Mouse (Mus musculus): Measurements from ENCODE around the gene Samd4b. TPM values are rescaled to one million over a fixed set of nuclear protein-coding genes. Genes with fewer than 3 reads are reported as not detected.

The Samd4b gene
- polyA plus RNA-seq, 1 experiment from 2014 or later, result 26.8 TPM

DNA sequence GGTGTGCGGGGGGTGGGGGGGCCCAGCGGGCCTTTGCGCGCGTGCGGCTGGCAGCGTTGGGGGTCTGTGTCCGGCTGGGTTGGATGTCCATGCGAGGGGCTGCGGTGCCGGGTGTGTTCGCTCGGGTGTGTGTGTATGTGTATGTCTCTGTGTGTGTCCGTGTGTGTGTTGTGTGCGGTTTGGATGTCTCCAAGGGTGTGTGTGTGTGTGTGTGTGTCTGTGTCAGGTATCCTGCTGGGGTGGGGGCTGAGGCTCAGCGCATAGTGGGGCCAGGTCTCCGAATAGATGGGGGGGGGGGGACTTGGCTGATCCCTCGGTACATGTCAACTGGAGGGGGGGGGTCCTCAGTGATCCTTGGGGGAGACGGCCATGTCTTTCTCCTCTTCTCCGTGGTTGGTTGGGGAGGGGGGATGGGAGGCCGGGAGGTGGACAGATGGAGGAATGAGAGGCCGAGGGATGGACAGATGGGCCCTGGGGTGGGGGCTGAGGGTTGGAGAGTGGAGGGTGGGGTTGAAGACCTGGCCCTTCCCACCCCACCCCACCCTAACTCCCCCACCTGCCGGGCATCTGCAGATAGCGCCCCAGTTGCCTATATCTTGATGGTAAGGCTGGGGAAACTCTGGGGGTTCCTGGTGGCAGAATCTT lies 145.5 kb downstream of the Samd4b start:
- Histone ChIP-seq H3K4me3 (replicated peaks; ENCODE audit: low read length) (peak overlapping the region; percentile 90), H3K9ac (peak overlapping the region; percentile 93), H3K27me3 (ENCODE audit: control insufficient read depth, insufficient read depth, low read length) (no peaks in the 10 kb centered on the region), H3K27ac (peak overlapping the region; percentile 81), H3K4me2 (replicated peaks) (peak overlapping the region; percentile 62), H3K4me1 (replicated peaks; ENCODE audit: control insufficient read depth, insufficient read depth, low read length) (peaks cover 15% of the 10 kb centered on the region), H3K9me3 (ENCODE audit: control insufficient read depth, low read length) (no peaks in the 10 kb centered on the region), H3K36me3 (replicated peaks; ENCODE audit: control insufficient read depth, insufficient read depth) (peaks cover 25% of the 10 kb centered on the region)
- WGBS, result under 1% methylated on average over 21 of the region's 24 CpGs
- peak; percentile 68 for ATAC-seq (ENCODE audit: low FRiP score)
- no peak for DNase-seq (ENCODE audit: low spot score)

DNA sequence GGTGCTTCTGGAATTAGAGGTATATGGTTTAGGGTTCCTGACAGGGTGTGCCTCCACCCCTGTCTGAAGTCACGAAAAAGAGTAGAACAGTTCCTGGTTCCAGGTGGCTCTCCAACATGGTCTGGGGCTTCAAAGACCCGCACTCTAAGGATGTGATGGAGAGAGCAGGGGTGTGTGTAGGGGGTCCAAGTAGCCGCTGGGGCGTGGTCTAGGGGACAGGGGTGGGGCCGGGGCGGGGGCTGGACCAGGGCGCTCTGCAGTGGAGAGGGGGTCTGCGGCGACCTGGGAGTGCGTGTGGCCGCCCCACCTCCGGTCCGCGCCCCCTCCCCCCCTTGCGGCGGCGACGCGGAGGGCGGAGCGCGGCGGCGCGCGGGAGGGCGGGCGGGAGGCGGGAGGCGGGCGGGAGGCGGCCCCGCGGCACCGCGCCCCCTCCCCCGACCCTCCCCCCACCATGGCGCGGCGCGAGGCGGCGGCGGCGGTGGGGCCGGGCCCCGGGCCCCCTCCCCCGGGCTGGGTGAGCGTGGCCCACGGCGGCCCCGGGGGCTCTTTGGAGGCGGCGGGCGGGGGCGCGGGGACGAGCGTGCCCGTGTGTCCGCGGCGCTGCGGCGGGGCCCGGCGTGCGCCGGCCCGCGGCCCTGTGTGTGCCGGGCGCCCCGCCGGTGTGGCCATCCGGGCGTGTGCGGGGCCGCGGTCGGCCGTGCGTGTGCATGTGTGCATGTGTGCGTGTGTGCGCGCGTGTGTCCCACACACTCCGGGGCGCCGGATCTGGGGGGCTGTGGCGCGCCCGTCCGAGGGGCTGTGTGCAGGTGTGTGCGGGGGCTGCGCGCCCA lies 146.2 kb downstream of the Samd4b start, which contains the start of gene Lrfn1:
Gene Lrfn1, plus strand, starts transcription at position 450 of the 830 bp plus-strand sequence.
- H3K4me1 ChIP-seq (replicated peaks; ENCODE audit: control insufficient read depth, insufficient read depth, low read length), result peaks cover 15% of the 10 kb centered on the region
- peak within 1 kb of the TSS; percentile 62 for H3K4me2 ChIP-seq (replicated peaks)
- H3K4me3 ChIP-seq (replicated peaks; ENCODE audit: low read length), result peak within 1 kb of the TSS; percentile 90
- ATAC-seq (ENCODE audit: low FRiP score) (peak; percentile 71), DNase-seq (ENCODE audit: low spot score) (no peak)
- peak within 1 kb of the TSS; percentile 81 for H3K27ac ChIP-seq
- peaks cover 18% of the 10 kb centered on the region for H3K36me3 ChIP-seq (replicated peaks; ENCODE audit: control insufficient read depth, insufficient read depth)
- WGBS, result under 1% methylated on average over 45 of the region's 97 CpGs
- H3K27me3 ChIP-seq (ENCODE audit: control insufficient read depth, insufficient read depth, low read length), result no peaks in the 10 kb centered on the region
- H3K9me3 ChIP-seq (ENCODE audit: control insufficient read depth, low read length), result no peaks in the 10 kb centered on the region
- peak within 1 kb of the TSS; percentile 93 for H3K9ac ChIP-seq

- Histone ChIP-seq H3K36me3 (replicated peaks; ENCODE audit: control insufficient read depth, insufficient read depth) (no peaks in the 10 kb centered on the region), H3K9me3 (ENCODE audit: control insufficient read depth, low read length) (no peaks in the 10 kb centered on the region), H3K4me1 (replicated peaks; ENCODE audit: control insufficient read depth, insufficient read depth, low read length) (peaks cover 9% of the 10 kb centered on the region), H3K9ac (no peak overlapping the region), H3K4me2 (replicated peaks) (no peak overlapping the region), H3K27me3 (ENCODE audit: control insufficient read depth, insufficient read depth, low read length) (peaks cover 4% of the 10 kb centered on the region; the same call in 1 of the 2 replicates), H3K27ac (no peak overlapping the region), H3K4me3 (replicated peaks; ENCODE audit: low read length) (no peak overlapping the region)
- ATAC-seq (ENCODE audit: low FRiP score) (no peak), DNase-seq (ENCODE audit: low spot score) (no peak)
- WGBS, result 64% methylated on average over 13 of the region's 13 CpGs
Measured at GRCm38 (mm10) chr7:28447865-28448820, 149.8 kb downstream of the Samd4b start.

DNA sequence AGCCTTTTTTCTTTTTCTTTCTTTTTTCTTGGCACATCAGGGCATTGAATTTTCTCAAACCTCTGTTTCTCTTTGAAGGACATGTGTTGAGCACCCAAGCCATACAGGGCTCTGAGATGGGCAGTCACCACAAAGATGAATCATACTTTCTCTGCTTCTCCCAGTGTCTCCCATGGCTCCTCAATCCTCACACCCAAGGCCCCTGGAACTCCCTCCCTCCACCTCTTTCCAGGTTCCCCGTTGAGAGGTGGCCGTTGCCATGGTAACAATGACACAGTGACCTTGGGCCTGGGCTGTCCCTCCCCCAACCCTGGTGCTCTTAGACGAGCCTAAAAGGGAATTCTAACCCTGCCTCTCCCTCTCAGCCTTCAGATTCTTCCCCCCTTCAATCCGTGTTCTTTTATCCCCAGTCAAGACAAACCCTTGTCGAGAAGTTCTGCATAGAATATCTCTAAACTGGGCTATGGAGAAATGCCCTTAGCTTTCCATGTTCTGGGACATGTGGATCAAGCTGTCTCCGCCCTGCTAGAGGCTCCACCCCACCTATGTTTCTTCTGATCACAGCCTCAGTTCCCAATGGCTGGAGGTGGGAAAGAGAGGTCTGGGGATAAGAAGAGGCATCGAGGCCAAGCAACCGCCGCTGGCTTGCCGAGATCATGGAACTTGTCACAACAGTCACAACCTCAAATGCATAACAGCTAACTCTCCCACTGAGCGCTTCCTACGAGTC lies 150.7 kb downstream of the Samd4b start:
- H3K9me3 ChIP-seq (ENCODE audit: control insufficient read depth, low read length), result no peaks in the 10 kb centered on the region
- ATAC-seq (ENCODE audit: low FRiP score) (no peak), DNase-seq (ENCODE audit: low spot score) (no peak)
- H3K27ac ChIP-seq, result no peak overlapping the region
- H3K9ac ChIP-seq, result peak overlapping the region; percentile 16; the same call in 1 of the 2 replicates
- H3K4me3 ChIP-seq (replicated peaks; ENCODE audit: low read length), result no peak overlapping the region
- H3K27me3 ChIP-seq (ENCODE audit: control insufficient read depth, insufficient read depth, low read length), result peaks cover 4% of the 10 kb centered on the region; the same call in 1 of the 2 replicates
- H3K36me3 ChIP-seq (replicated peaks; ENCODE audit: control insufficient read depth, insufficient read depth), result no peaks in the 10 kb centered on the region
- WGBS, result 14% methylated on average over 12 of the region's 12 CpGs
- H3K4me1 ChIP-seq (replicated peaks; ENCODE audit: control insufficient read depth, insufficient read depth, low read length), result 0 out of 2 replicates have a peak, but pooled peaks cover 4% of the 10 kb centered on the region
- H3K4me2 ChIP-seq (replicated peaks), result no peak overlapping the region

- Histone ChIP-seq H3K36me3 (replicated peaks; ENCODE audit: control insufficient read depth, insufficient read depth) (no peaks in the 10 kb centered on the region), H3K4me1 (replicated peaks; ENCODE audit: control insufficient read depth, insufficient read depth, low read length) (0 out of 2 replicates have a peak, but pooled peaks cover 4% of the 10 kb centered on the region), H3K4me2 (replicated peaks) (no peak overlapping the region), H3K4me3 (replicated peaks; ENCODE audit: low read length) (no peak overlapping the region), H3K27me3 (ENCODE audit: control insufficient read depth, insufficient read depth, low read length) (peaks cover 4% of the 10 kb centered on the region; the same call in 1 of the 2 replicates), H3K9ac (no peak overlapping the region), H3K27ac (no peak overlapping the region), H3K9me3 (ENCODE audit: control insufficient read depth, low read length) (no peaks in the 10 kb centered on the region)
- peak; percentile 79 for DNase-seq (ENCODE audit: low spot score)
- no peak for ATAC-seq (ENCODE audit: low FRiP score)
- 8% methylated on average over 12 of the region's 12 CpGs for WGBS
Measured at GRCm38 (mm10) chr7:28446446-28446845, 151.5 kb downstream of the Samd4b start.

DNA sequence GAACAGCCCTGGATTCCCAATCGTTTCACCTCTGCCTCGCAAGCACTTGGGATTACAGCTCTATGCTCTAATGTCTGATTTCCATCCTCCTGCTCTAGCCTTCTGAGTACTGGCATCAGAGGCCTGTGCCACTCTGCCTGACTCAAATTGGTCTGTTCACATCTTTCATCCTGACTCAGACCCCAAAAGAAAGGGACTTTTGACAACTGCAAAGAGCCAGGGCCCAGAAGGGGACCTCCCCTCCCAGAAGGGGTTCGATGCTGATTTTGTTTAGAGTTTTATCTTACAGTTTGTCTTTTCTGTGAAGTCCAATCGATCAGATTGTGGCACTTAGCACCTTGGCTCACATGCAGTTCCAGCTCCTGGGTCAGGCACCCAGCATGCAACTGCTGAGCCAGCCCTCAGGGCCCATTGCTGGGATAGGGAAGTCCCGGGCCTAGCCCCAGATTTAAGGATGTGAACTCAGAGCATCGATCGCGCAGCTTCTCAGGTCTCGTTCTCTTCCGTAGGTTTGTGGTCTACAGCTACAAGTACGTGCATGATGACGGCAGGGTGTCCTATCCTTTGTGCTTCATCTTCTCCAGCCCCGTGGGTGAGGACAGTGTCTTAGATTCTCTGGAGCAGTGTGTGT lies 153.5 kb downstream of the Samd4b start:
- no peaks in the 10 kb centered on the region for H3K9me3 ChIP-seq (ENCODE audit: control insufficient read depth, low read length)
- no peak overlapping the region for H3K4me2 ChIP-seq (replicated peaks)
- H3K27ac ChIP-seq, result no peak overlapping the region
- 84% methylated on average over 13 of the region's 13 CpGs for WGBS
- DNase-seq (ENCODE audit: low spot score) (no peak), ATAC-seq (ENCODE audit: low FRiP score) (no peak)
- H3K9ac ChIP-seq, result no peak overlapping the region
- no peaks in the 10 kb centered on the region for H3K36me3 ChIP-seq (replicated peaks; ENCODE audit: control insufficient read depth, insufficient read depth)
- 0 out of 2 replicates have a peak, but pooled peaks cover 4% of the 10 kb centered on the region for H3K4me1 ChIP-seq (replicated peaks; ENCODE audit: control insufficient read depth, insufficient read depth, low read length)
- peaks cover 4% of the 10 kb centered on the region; the same call in 1 of the 2 replicates for H3K27me3 ChIP-seq (ENCODE audit: control insufficient read depth, insufficient read depth, low read length)
- H3K4me3 ChIP-seq (replicated peaks; ENCODE audit: low read length), result no peak overlapping the region

DNA sequence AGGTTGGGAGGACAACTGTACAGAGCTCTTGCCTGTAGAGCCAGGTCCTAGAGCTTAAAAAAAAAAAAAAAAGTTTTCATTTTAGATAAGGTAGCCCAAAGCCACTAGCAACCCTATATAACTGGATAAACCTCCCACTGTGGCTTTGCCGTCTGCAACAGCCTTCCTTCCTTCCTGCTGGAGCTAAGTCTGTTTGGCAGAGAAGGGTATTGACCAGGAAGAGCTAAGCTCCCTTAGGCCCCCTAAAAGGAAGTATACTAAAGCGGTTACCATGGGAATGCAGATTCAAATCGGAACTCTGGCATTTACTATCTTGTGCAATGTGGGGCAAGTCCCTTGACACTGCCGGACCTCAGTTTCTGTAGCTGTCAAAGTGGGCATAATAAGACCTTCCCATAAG lies 155.3 kb downstream of the Samd4b start:
- Histone ChIP-seq H3K4me3 (replicated peaks; ENCODE audit: low read length) (no peak overlapping the region), H3K27ac (no peak overlapping the region), H3K4me2 (replicated peaks) (no peak overlapping the region), H3K36me3 (replicated peaks; ENCODE audit: control insufficient read depth, insufficient read depth) (no peaks in the 10 kb centered on the region), H3K9ac (no peak overlapping the region), H3K4me1 (replicated peaks; ENCODE audit: control insufficient read depth, insufficient read depth, low read length) (0 out of 2 replicates have a peak, but pooled peaks cover 2% of the 10 kb centered on the region), H3K27me3 (ENCODE audit: control insufficient read depth, insufficient read depth, low read length) (peaks cover 4% of the 10 kb centered on the region; the same call in 1 of the 2 replicates), H3K9me3 (ENCODE audit: control insufficient read depth, low read length) (no peaks in the 10 kb centered on the region)
- no peak for DNase-seq (ENCODE audit: low spot score)
- WGBS, result 51% methylated on average over 4 of the region's 4 CpGs
- no peak for ATAC-seq (ENCODE audit: low FRiP score)

Data from hindbrain, embryonic 14.5 days (tissue).